Mouse (Mus musculus) heart, embryonic 14.5 days (tissue): ENCODE results near the gene Tmbim1. TPM values are rescaled to one million over a fixed set of nuclear protein-coding genes. Genes with fewer than 3 reads are reported as not detected.
A peak's percentile ranks its signal among the peaks of the same experiment; 100 is the strongest.

Experiments used
- ATAC-seq: fragments of 200-750 bp; cut with Nextera tagmentation; 2 replicates; pipeline ENCODE4 v1.8.0; 2017; ENCODE audit warnings: low read depth, moderate TSS enrichment; ENCODE audit not compliant: insufficient number of reproducible peaks, insufficient read depth, low FRiP score
- H3K27ac ChIP-seq, 2 experiments: fragments of 200-500 bp in 1 of 2; fragments of 300-500 bp in 1 of 2; sonication (generic) in 1 of 2; replicated peaks in 1 of 2; 2 replicates each; pipeline ENCODE4 v1.5.1; 2012 to 2014; ENCODE audit warnings: low read depth in 2 of 2, low read length in 2 of 2, control low read depth in 1 of 2, mild to moderate bottlenecking in 1 of 2, mixed read lengths in 1 of 2; ENCODE audit not compliant: control insufficient read depth in 1 of 2, insufficient read depth in 1 of 2
- H3K27me3 ChIP-seq: fragments of 300-500 bp; sonication (generic); 2 replicates; pipeline ENCODE4 v1.6.1; 2014; ENCODE audit warnings: mild to moderate bottlenecking, low read length, control low read depth; ENCODE audit not compliant: control insufficient read depth, insufficient read depth
- H3K36me3 ChIP-seq: fragments of 300-500 bp; sonication (generic); 2 replicates; pipeline ENCODE4 v1.6.1; 2014; ENCODE audit warnings: mild to moderate bottlenecking, control low read depth, low read length, mixed read lengths; ENCODE audit not compliant: control insufficient read depth, insufficient read depth
- H3K4me1 ChIP-seq, 2 experiments: fragments of 200-500 bp in 1 of 2; fragments of 300-500 bp in 1 of 2; sonication (generic) in 1 of 2; 2 replicates each; pipeline ENCODE4 v1.6.1; 2012 to 2014; ENCODE audit warnings: low read length in 2 of 2, control low read depth in 1 of 2, mixed read lengths in 1 of 2; ENCODE audit not compliant: control insufficient read depth in 2 of 2, insufficient read depth in 2 of 2
- H3K4me2 ChIP-seq: fragments of 300-500 bp; sonication (generic); 2 replicates; pipeline ENCODE4 v1.6.1; 2014; ENCODE audit warnings: mild to moderate bottlenecking, low read length
- H3K4me3 ChIP-seq, 2 experiments: fragments of 200-500 bp in 1 of 2; fragments of 300-500 bp in 1 of 2; sonication (generic) in 1 of 2; 2 replicates each; pipeline ENCODE4 v1.5.1; 2012 to 2014; ENCODE audit warnings: low read length in 2 of 2, mild to moderate bottlenecking in 2 of 2, control low read depth in 1 of 2, low read depth in 1 of 2, moderate library complexity in 1 of 2; ENCODE audit not compliant: control insufficient read depth in 1 of 2, insufficient read depth in 1 of 2
- H3K9ac ChIP-seq: fragments of 300-500 bp; sonication (generic); 2 replicates; pipeline ENCODE4 v1.6.1; 2014; ENCODE audit warnings: mild to moderate bottlenecking, low read length
- H3K9me3 ChIP-seq: fragments of 300-500 bp; sonication (generic); 2 replicates; pipeline ENCODE4 v1.6.1; 2016; ENCODE audit warnings: low read length, control low read depth; ENCODE audit not compliant: control insufficient read depth
- WGBS: fragments of 180-500 bp; shearing (Covaris S2); extraction: QIAGEN DNeasy Blood & Tissue Kit; methylation state at CpG from one replicate; pipeline ENCODE4 v1.1.7; 2014; 5-methylcytosine and 5-hydroxymethylcytosine counted together
- polyA plus RNA-seq: library from polyadenylated mRNA; unstranded; fragments of >200 nt; fragmentation: Nextera tagmentation; extraction: Ambion mirVana; gene quantifications from 2 replicates; pipeline ENCODE4 v1.2.1, GENCODE M21; 2014

Gene Tmbim1
- polyA plus RNA-seq, 1 experiment from 2014 or later, result 40.5 TPM

DNA sequence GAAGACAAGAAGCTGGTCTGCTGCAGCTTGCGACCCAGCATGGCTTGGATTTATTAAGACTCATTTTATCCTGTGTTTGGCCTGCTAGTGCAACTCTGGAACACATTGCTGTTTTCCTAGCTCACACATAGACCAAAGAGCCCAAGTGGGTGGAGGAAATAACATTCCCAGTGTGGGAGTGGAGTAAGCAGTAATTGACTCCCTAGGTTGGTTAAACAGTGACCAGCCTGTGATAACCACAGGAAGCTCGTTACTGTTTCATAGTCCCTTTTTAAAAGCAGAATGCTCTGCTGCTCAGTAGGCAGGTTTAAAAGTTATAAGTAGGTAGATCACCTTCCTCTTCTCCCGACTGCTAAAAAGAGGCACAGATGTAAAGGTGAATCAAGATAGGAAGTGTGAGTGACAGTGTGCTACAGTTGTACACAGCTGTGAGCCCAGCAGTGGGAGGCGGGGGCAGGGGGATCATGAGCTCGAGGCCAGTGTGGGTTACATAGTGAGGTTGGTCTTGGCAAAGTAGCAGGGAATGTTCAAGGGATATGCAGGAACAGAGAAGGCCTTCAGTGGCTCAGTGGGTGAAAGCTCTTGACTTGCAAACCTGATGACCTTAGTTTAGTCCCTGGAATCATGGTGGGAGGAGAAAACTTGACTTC is 56.0 kb downstream of the Tmbim1 start:
- Histone ChIP-seq H3K27me3 (no peaks in the 10 kb centered on the region), H3K27ac (peak overlapping the region; percentile 82 to 83), H3K4me1 (peaks cover 12 to 49% of the 10 kb centered on the region in 2 experiments), H3K36me3 (peaks cover 79% of the 10 kb centered on the region), H3K9ac (peak overlapping the region; percentile 26; the same call in 1 of the 2 replicates), H3K4me3 (no peak overlapping the region), H3K9me3 (no peaks in the 10 kb centered on the region), H3K4me2 (no peak overlapping the region)
- ATAC-seq, result no peak
- WGBS, result 58% methylated on average over 5 of the region's 5 CpGs

GRCm38 (mm10) chr1:74248799-74249198 is 56.6 kb downstream of the Tmbim1 start:
- Histone ChIP-seq H3K9ac (peak overlapping the region; percentile 26; the same call in 1 of the 2 replicates), H3K27me3 (no peaks in the 10 kb centered on the region), H3K27ac (peak overlapping the region; percentile 82 to 83), H3K4me3 (no peak overlapping the region), H3K4me1 (peaks cover 12 to 50% of the 10 kb centered on the region in 2 experiments; a peak in 3 of 4 replicates), H3K9me3 (no peaks in the 10 kb centered on the region), H3K4me2 (no peak overlapping the region), H3K36me3 (peaks cover 72% of the 10 kb centered on the region)
- 34% methylated on average over 1 of the region's 1 CpGs for WGBS
- ATAC-seq, result peak; percentile 61; the same call in 1 of the 2 replicates

DNA sequence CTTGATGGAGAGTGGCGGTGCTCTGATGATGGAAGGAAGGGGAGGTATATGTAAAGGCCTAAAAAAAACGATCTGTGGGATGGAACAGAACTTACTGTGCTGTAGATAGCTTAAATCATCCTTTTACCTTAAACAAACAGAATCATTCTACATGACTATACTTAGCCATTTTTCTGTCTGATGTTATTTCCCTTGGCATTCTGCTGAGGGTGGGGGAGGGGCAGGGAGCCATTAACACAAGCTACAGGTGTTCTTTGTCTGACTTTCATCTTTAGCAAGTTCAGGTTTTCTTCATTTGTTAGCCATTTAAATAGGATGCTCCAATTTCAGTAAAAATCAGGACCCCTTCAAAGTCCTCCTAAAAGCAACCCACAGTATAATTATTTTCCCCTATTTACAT is 59.9 kb downstream of the Tmbim1 start:
- Histone ChIP-seq H3K9me3 (no peaks in the 10 kb centered on the region), H3K27ac (no peak overlapping the region), H3K9ac (no peak overlapping the region), H3K27me3 (no peaks in the 10 kb centered on the region), H3K36me3 (peaks cover 44% of the 10 kb centered on the region), H3K4me1 (peaks cover 15 to 69% of the 10 kb centered on the region in 2 experiments), H3K4me2 (no peak overlapping the region), H3K4me3 (no peak overlapping the region)
- ATAC-seq, result no peak
- 69% methylated on average over 2 of the region's 2 CpGs for WGBS

DNA sequence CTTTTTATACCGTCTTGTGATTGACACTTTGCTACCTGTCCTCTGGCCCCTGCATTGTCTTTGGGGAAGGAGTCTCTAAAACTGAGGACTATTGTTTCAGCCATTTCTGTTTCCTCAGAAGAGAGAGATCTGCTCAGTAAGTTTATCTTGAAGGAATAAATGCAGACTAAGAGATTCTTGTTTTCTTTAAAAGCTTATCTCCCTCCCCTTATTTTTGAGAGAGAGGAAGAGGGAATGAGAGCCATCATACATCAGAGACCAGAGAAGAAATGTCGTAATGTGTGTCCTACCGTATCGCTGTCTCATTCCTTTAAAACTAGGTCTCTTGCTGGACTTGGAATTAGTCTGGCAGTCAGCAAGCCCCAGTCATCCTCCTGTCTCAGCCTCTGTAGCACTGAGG is 64.6 kb downstream of the Tmbim1 start:
- 39% methylated on average over 4 of the region's 4 CpGs for WGBS
- H3K4me3 ChIP-seq, result peak overlapping the region in 1 of 2 experiments; percentile 6; a peak in 2 of 4 replicates
- peak overlapping the region; percentile 85 to 90 for H3K27ac ChIP-seq
- H3K9me3 ChIP-seq, result no peaks in the 10 kb centered on the region
- peaks cover 17 to 62% of the 10 kb centered on the region in 2 experiments for H3K4me1 ChIP-seq
- H3K27me3 ChIP-seq, result no peaks in the 10 kb centered on the region
- no peak for ATAC-seq
- peak overlapping the region; percentile 79 for H3K4me2 ChIP-seq
- H3K9ac ChIP-seq, result peak overlapping the region; percentile 99
- peaks cover 5% of the 10 kb centered on the region; the same call in 1 of the 2 replicates for H3K36me3 ChIP-seq

DNA sequence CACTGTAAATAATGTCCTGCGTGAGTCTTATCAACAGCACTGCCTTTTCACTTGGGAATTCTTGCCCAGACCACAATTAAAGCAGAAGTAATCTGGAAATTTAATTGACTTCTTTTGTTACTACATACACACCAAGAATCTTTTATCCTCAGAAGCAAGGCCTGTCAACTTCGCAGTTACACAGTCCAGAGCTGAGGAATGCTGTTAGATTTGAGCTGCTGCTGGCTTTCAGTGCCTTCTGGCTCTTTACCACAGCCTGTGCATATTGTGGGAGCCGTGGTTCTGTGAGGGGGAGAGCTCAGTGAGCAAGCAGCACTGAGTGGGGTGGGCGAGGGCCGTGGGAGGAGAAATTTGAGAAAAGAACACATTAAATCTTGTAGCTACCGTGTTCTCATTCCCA is 65.1 kb downstream of the Tmbim1 start:
- Histone ChIP-seq H3K4me3 (peak overlapping the region; percentile 3 to 6; a peak in 2 of 4 replicates), H3K4me1 (peaks cover 17 to 56% of the 10 kb centered on the region in 2 experiments), H3K27me3 (no peaks in the 10 kb centered on the region), H3K36me3 (peaks cover 4% of the 10 kb centered on the region; the same call in 1 of the 2 replicates), H3K9me3 (no peaks in the 10 kb centered on the region), H3K27ac (peak overlapping the region; percentile 85 to 90), H3K4me2 (peak overlapping the region; percentile 79), H3K9ac (peak overlapping the region; percentile 99)
- no peak for ATAC-seq
- 10% methylated on average over 6 of the region's 6 CpGs for WGBS

GRCm38 (mm10) chr1:74239618-74240017 is 65.8 kb downstream of the Tmbim1 start:
- ATAC-seq, result no peak
- Histone ChIP-seq H3K4me2 (peak overlapping the region; percentile 79), H3K9me3 (no peaks in the 10 kb centered on the region), H3K27ac (peak overlapping the region; percentile 89 to 90), H3K9ac (peak overlapping the region; percentile 99), H3K4me3 (peak overlapping the region; percentile 33 to 99), H3K4me1 (peaks cover 17 to 55% of the 10 kb centered on the region in 2 experiments), H3K36me3 (peaks cover 4% of the 10 kb centered on the region; the same call in 1 of the 2 replicates), H3K27me3 (no peaks in the 10 kb centered on the region)
- WGBS, result 10% methylated on average over 11 of the region's 11 CpGs

- Histone ChIP-seq H3K9ac (peak overlapping the region; percentile 99), H3K4me1 (peaks cover 15 to 51% of the 10 kb centered on the region in 2 experiments), H3K27me3 (no peaks in the 10 kb centered on the region), H3K4me3 (peak overlapping the region; percentile 33 to 99), H3K36me3 (peaks cover 4% of the 10 kb centered on the region; the same call in 1 of the 2 replicates), H3K9me3 (no peaks in the 10 kb centered on the region), H3K27ac (peak overlapping the region; percentile 89 to 90), H3K4me2 (peak overlapping the region; percentile 79)
- ATAC-seq, result no peak
- WGBS, result 5% methylated on average over 7 of the region's 7 CpGs
Observed at GRCm38 (mm10) chr1:74239162-74239561, 66.3 kb downstream of the Tmbim1 start.
